Mouse (Mus musculus): ENCODE measurements around the gene Gm28374. TPM values are rescaled to one million over a fixed set of nuclear protein-coding genes. Genes with fewer than 3 reads are reported as not detected.

Gene Gm28374
- total and polyA plus RNA-seq, 2 experiments from 2014 or later, result 1.1 TPM; not detected in 1

DNA sequence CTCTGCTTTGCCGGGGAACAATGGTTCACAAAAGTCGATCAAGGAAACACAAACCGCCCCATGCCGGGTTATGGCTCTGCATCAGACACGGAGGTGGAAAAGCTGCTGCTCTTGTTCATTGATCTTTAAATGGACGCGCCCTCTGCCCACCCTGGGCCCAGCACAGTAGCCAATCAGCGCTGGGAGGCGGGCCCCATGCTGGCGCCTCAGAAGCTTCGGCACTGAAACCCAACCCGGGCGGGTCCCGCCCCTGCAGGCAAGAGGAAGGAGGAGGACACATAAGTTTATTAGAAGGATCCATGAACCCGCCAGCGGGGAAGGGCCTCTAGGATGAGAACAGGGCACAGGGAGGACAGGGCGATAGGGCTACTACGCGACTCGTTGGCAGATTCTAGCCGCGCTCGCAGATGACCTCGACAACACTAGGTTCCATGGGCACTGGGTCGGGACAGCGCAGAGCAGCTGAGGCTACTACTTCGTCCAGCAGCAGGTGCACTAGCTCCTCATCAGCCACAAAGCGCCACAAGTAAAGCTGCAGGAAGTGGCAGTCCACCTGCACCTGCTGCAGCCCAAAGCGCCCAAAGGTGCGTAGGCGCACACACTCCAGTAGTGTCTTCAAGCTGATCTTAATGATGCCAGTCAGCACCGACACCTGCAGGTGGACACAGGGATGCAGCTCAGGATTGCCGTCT is 14.2 kb downstream of the Gm28374 start, which contains the start of gene Tm7sf2:
Tm7sf2 (minus strand) TSS at position 650 of the 692 bp plus-strand sequence.
- Histone ChIP-seq H3K27me3 (ENCODE audit: insufficient read depth, low read length) (no peaks in the 10 kb centered on the region), H3K9me3 (ENCODE audit: low read length) (no peaks in the 10 kb centered on the region), H3K36me3 (ENCODE audit: insufficient read depth, low read length) (peaks cover 27% of the 10 kb centered on the region), H3K4me2 (ENCODE audit: low read depth, low read length, poor library complexity, severe bottlenecking) (peak within 1 kb of the TSS; percentile 77), H3K9ac (replicated peaks; ENCODE audit: low read length, poor library complexity, severe bottlenecking) (peak within 1 kb of the TSS; percentile 65), H3K4me1 (ENCODE audit: insufficient read depth, low read length) (peaks cover 6% of the 10 kb centered on the region), H3K27ac (ENCODE audit: low read depth, low read length) (peak within 1 kb of the TSS; percentile 85), H3K4me3 (ENCODE audit: low read depth, low read length) (peak within 1 kb of the TSS; percentile 48)
- whole genome bisulfite sequencing, result 7% methylated on average over 33 of the region's 33 CpGs
- DNase-seq (ENCODE audit: low spot score), result peak; percentile 95
- peak; percentile 89 for ATAC-seq (ENCODE audit: low FRiP score)
- TF ChIP-seq CTCF (IDR thresholded peaks at IDR 0.05), result peak; percentile 15; the same call in 1 of the 2 replicates

DNA sequence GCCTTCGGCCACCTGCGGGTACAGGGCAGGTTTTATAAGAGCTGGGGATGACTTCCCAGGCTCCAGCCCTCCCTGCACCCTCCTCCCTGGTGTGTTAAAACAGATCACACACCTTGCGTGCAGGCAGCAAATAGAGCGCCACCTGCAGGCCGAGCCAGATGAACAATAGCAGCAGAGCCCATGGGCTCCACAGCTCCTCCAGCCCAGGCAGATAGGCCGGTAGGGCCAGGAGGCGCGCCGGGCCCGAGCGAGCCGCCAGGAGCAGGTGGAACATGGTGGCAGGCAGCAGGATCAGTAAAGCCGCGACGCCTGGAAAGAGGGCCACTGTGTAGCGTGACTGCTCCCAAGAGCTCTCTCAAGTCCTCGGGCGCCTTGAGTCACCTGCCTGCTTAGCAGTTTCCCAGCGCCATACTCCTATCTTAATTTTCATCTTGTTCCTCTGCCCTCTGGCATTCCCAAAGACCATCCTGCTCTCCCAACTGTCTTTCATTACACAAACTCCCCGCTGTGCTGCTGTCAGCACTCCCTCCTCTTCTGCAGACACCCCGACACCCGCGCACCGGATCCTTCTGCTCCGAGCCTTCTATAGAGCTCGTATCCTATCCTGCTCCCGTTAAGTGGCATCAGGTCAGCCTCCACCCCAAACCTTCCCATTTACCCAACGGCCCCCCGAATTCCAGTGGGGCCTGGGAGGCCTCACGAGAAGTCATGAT is 14.9 kb downstream of the Gm28374 start:
- no peaks in the 10 kb centered on the region for H3K9me3 ChIP-seq (ENCODE audit: low read length)
- ATAC-seq (ENCODE audit: low FRiP score), result peak; percentile 68
- H3K4me3 ChIP-seq (ENCODE audit: low read depth, low read length), result peak overlapping the region; percentile 48
- H3K4me1 ChIP-seq (ENCODE audit: insufficient read depth, low read length), result peaks cover 11% of the 10 kb centered on the region
- H3K27me3 ChIP-seq (ENCODE audit: insufficient read depth, low read length), result no peaks in the 10 kb centered on the region
- H3K9ac ChIP-seq (replicated peaks; ENCODE audit: low read length, poor library complexity, severe bottlenecking), result peak overlapping the region; percentile 65
- WGBS, result under 1% methylated on average over 30 of the region's 30 CpGs
- peak overlapping the region; percentile 85 for H3K27ac ChIP-seq (ENCODE audit: low read depth, low read length)
- TF ChIP-seq CTCF (IDR thresholded peaks at IDR 0.05), result peak; percentile 93
- peak; percentile 89 for DNase-seq (ENCODE audit: low spot score)
- H3K4me2 ChIP-seq (ENCODE audit: low read depth, low read length, poor library complexity, severe bottlenecking), result peak overlapping the region; percentile 77
- peaks cover 27% of the 10 kb centered on the region for H3K36me3 ChIP-seq (ENCODE audit: insufficient read depth, low read length)

DNA sequence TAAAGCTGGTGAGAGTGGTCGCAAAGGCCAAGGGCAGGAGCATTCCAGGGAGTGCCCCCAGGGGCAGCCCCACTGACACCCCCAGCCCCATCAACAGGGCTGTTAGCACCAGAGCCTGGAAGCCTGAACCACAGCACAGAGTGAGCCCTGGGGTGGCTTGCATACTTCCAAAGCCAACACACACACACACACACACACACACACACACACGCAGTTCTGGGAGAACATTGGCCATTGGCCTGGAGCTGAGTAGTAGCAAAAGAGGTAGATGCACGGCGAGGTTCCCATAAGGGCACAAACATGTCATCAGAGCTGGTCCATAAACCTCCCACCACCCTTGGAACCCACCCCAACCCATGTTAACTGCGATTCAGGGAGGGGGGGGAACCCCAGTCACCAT is 15.5 kb downstream of the Gm28374 start:
- ATAC-seq (ENCODE audit: low FRiP score), result 0 out of 2 replicates have a peak, but pooled peaks have one; percentile 2
- peak overlapping the region; percentile 77 for H3K4me2 ChIP-seq (ENCODE audit: low read depth, low read length, poor library complexity, severe bottlenecking)
- peak overlapping the region; percentile 65 for H3K9ac ChIP-seq (replicated peaks; ENCODE audit: low read length, poor library complexity, severe bottlenecking)
- WGBS, result 37% methylated on average over 5 of the region's 5 CpGs
- no peak for TF ChIP-seq CTCF (IDR thresholded peaks at IDR 0.05)
- H3K36me3 ChIP-seq (ENCODE audit: insufficient read depth, low read length), result peaks cover 27% of the 10 kb centered on the region
- peak overlapping the region; percentile 85 for H3K27ac ChIP-seq (ENCODE audit: low read depth, low read length)
- no peaks in the 10 kb centered on the region for H3K9me3 ChIP-seq (ENCODE audit: low read length)
- peaks cover 14% of the 10 kb centered on the region for H3K4me1 ChIP-seq (ENCODE audit: insufficient read depth, low read length)
- H3K27me3 ChIP-seq (ENCODE audit: insufficient read depth, low read length), result no peaks in the 10 kb centered on the region
- peak overlapping the region; percentile 48 for H3K4me3 ChIP-seq (ENCODE audit: low read depth, low read length)
- no peak for DNase-seq (ENCODE audit: low spot score)

- Histone ChIP-seq H3K27me3 (ENCODE audit: insufficient read depth, low read length) (no peaks in the 10 kb centered on the region), H3K4me3 (ENCODE audit: low read depth, low read length) (no peak overlapping the region), H3K36me3 (ENCODE audit: insufficient read depth, low read length) (no peaks in the 10 kb centered on the region), H3K9ac (replicated peaks; ENCODE audit: low read length, poor library complexity, severe bottlenecking) (no peak overlapping the region), H3K4me1 (ENCODE audit: insufficient read depth, low read length) (peaks cover 18% of the 10 kb centered on the region), H3K27ac (ENCODE audit: low read depth, low read length) (no peak overlapping the region), H3K4me2 (ENCODE audit: low read depth, low read length, poor library complexity, severe bottlenecking) (no peak overlapping the region), H3K9me3 (ENCODE audit: low read length) (no peaks in the 10 kb centered on the region)
- ATAC-seq (ENCODE audit: low FRiP score), result no peak
- 98% methylated on average over 6 of the region's 6 CpGs for WGBS
- DNase-seq (ENCODE audit: low spot score), result no peak
- no peak for TF ChIP-seq CTCF (IDR thresholded peaks at IDR 0.05)
These were observed 19.0 kb downstream of the Gm28374 start for GRCm38 (mm10) chr19:6063081-6063480.

- Histone ChIP-seq H3K4me1 (ENCODE audit: insufficient read depth, low read length) (peaks cover 18% of the 10 kb centered on the region), H3K27ac (ENCODE audit: low read depth, low read length) (peak overlapping the region; percentile 92)
These were observed 19.6 kb downstream of the Gm28374 start for GRCm38 (mm10) chr19:6062418-6062817.

More at GRCm38 (mm10) chr19:6062418-6062817, 19.6 kb downstream of the Gm28374 start:
- Histone ChIP-seq H3K9ac (replicated peaks; ENCODE audit: low read length, poor library complexity, severe bottlenecking) (peak overlapping the region; percentile 93), H3K9me3 (ENCODE audit: low read length) (no peaks in the 10 kb centered on the region), H3K4me3 (ENCODE audit: low read depth, low read length) (peak overlapping the region; percentile 89), H3K36me3 (ENCODE audit: insufficient read depth, low read length) (no peaks in the 10 kb centered on the region), H3K4me2 (ENCODE audit: low read depth, low read length, poor library complexity, severe bottlenecking) (peak overlapping the region; percentile 98), H3K27me3 (ENCODE audit: insufficient read depth, low read length) (no peaks in the 10 kb centered on the region)
- ATAC-seq (ENCODE audit: low FRiP score), result no peak
- WGBS, result 65% methylated on average over 5 of the region's 5 CpGs
- TF ChIP-seq CTCF (IDR thresholded peaks at IDR 0.05), result no peak
- DNase-seq (ENCODE audit: low spot score), result no peak

Data from midbrain, postnatal 0 days (tissue).